Mouse (Mus musculus) lung, embryonic 14.5 days (tissue): ENCODE results near the gene Gm10135. TPM values are rescaled to one million over a fixed set of nuclear protein-coding genes. Genes with fewer than 3 reads are reported as not detected.

Experiments
- ATAC-seq: fragments of 200-750 bp; cut with Nextera tagmentation; 2 replicates; pipeline ENCODE4 v1.8.0; 2017; ENCODE audit warnings: mild to moderate bottlenecking, moderate TSS enrichment, moderate library complexity; ENCODE audit not compliant: insufficient read depth
- DNase-seq: peaks from one replicate; pipeline ENCODE4 v3.0.0-alpha.2; 2015
- H3K27ac ChIP-seq: fragments of 300-500 bp; sonication (generic); 2 replicates; pipeline ENCODE4 v1.5.1; 2014; ENCODE audit warnings: low read depth, mild to moderate bottlenecking, moderate library complexity
- H3K27me3 ChIP-seq: fragments of 300-500 bp; sonication (generic); 2 replicates; pipeline ENCODE4 v1.6.1; 2014; ENCODE audit warnings: low read length, control low read depth; ENCODE audit not compliant: insufficient read depth
- H3K36me3 ChIP-seq: fragments of 300-500 bp; sonication (generic); 2 replicates; pipeline ENCODE4 v1.6.1; 2014; ENCODE audit warnings: control low read depth; ENCODE audit not compliant: insufficient read depth
- H3K4me1 ChIP-seq: fragments of 300-500 bp; sonication (generic); 2 replicates; pipeline ENCODE4 v1.6.1; 2014; ENCODE audit warnings: antibody characterized with exemption, control low read depth; ENCODE audit not compliant: insufficient read depth
- H3K4me2 ChIP-seq: fragments of 300-500 bp; sonication (generic); 2 replicates; pipeline ENCODE4 v1.6.1; 2014; ENCODE audit warnings: mild to moderate bottlenecking
- H3K4me3 ChIP-seq: fragments of 300-500 bp; sonication (generic); 2 replicates; pipeline ENCODE4 v1.5.1; 2014; ENCODE audit warnings: low read depth, low read length
- H3K9ac ChIP-seq: fragments of 300-500 bp; sonication (generic); 2 replicates; pipeline ENCODE4 v1.6.1; 2014
- H3K9me3 ChIP-seq: fragments of 300-500 bp; sonication (generic); 2 replicates; pipeline ENCODE4 v1.6.1; 2016; ENCODE audit warnings: low read depth, low read length, control low read depth
- CTCF ChIP-seq: IDR thresholded peaks from 2 replicates; pipeline ENCODE4 v1.5.1; 2016; ENCODE audit warnings: antibody characterized with exemption, low read depth
- WGBS: fragments of 180-500 bp; shearing (Covaris S2); extraction: QIAGEN DNeasy Blood & Tissue Kit; methylation state at CpG from one replicate; pipeline ENCODE4 v1.1.7; 2014; 5-methylcytosine and 5-hydroxymethylcytosine counted together
- polyA plus RNA-seq: library from polyadenylated mRNA; unstranded; fragments of >200 nt; fragmentation: Nextera tagmentation; extraction: Ambion mirVana; gene quantifications from 2 replicates; pipeline ENCODE4 v1.2.1, GENCODE M21; 2014

Gm10135 gene
- polyA plus RNA-seq, 1 experiment from 2014 or later, result not detected

DNA sequence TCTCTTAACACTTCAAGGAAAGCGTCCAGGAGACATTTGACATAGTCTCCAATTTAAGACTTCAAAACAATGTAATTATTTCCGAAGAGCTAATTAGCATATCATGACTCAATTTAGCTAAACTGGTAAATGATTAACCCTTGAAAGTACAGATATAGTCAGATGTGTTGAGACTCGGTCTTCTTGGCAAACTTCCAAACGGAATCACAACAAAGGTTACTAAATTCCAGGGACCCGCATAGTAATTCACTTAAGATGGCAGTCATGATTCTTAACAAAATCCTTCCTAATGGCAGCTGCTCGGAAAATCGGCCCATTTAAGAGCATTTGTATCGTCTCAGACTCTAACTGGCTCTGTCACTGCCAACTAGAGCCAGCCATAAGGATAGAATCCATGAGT is 15.3 kb upstream of the Gm10135 start:
- 63% methylated on average over 8 of the region's 8 CpGs for WGBS
- Histone ChIP-seq H3K4me3 (no peak overlapping the region), H3K9me3 (no peaks in the 10 kb centered on the region), H3K27me3 (no peaks in the 10 kb centered on the region), H3K36me3 (no peaks in the 10 kb centered on the region), H3K9ac (no peak overlapping the region), H3K4me1 (no peaks in the 10 kb centered on the region), H3K27ac (no peak overlapping the region), H3K4me2 (no peak overlapping the region)
- TF ChIP-seq CTCF, result no peak
- no peak for ATAC-seq
- DNase-seq, result peak; percentile 18

DNA sequence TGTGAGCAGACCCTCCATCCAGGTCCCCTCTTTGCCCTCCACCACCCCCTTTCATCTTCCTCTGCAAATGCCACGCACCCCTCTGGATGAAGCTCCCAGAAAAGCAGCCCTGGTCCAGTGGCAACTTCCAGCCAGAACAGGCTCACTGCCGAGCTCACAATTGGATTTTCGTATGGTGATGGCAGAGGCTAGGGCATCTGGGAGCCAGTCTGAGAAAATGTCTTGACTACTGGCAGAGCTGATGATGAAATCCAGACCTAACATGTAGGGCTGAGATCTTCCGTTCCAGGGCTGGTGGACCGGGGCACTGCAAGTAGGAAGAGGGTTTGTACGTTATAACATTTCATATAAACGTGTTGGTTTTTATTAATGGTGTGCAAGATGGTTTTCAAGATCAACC is 13.3 kb upstream of the Gm10135 start:
- Histone ChIP-seq H3K9ac (no peak overlapping the region), H3K36me3 (no peaks in the 10 kb centered on the region), H3K27ac (no peak overlapping the region), H3K4me1 (no peaks in the 10 kb centered on the region), H3K4me2 (no peak overlapping the region), H3K4me3 (no peak overlapping the region), H3K9me3 (no peaks in the 10 kb centered on the region), H3K27me3 (no peaks in the 10 kb centered on the region)
- WGBS, result 83% methylated on average over 7 of the region's 7 CpGs
- DNase-seq, result no peak
- ATAC-seq, result no peak
- no peak for TF ChIP-seq CTCF

DNA sequence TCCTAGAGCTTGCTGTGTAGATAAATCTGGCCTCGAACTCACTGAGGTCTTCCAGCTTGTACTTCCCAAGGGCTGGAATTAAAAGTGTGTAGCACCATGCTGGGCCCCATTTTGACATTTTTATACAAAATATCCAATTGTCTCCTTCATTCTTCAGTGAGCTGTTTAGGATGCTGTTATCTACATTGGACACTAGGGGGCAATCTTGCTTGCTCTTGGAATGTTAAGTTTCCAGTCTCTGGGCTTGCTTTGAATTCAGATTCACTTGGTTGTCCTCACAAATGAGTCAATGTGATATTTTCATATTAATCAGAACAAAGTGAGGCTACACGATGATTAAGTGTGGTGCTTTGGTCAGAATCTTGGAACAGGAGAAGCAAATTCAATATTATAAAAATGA is 9.6 kb upstream of the Gm10135 start:
- H3K27ac ChIP-seq, result no peak overlapping the region
- H3K36me3 ChIP-seq, result peaks cover 18% of the 10 kb centered on the region
- no peaks in the 10 kb centered on the region for H3K9me3 ChIP-seq
- H3K27me3 ChIP-seq, result no peaks in the 10 kb centered on the region
- H3K9ac ChIP-seq, result no peak overlapping the region
- no peak for ATAC-seq
- peak; percentile 87 for DNase-seq
- TF ChIP-seq CTCF, result peak; percentile 84
- H3K4me1 ChIP-seq, result no peaks in the 10 kb centered on the region
- no peak overlapping the region for H3K4me2 ChIP-seq
- H3K4me3 ChIP-seq, result no peak overlapping the region
- WGBS, result 4% methylated on average over 2 of the region's 2 CpGs

DNA sequence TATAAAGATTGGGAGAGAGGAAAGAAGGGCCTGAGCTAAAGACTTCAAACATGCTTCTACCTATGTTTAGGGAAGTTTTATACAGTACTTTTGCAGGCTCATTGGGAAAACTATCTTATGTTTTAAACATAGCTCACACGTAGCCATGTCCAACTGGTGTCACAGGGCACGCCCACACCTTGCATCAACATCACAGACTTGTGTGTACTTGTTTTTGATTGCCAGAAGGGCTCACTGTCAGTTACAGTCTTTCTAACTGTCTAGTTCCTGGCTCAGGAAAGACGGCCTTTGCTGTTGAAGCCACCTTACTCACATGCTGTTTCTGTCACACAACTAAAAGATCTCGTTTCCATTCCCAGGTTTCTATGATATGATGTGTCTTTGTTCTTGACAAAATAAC is 2.0 kb upstream of the Gm10135 start:
- peaks cover 57% of the 10 kb centered on the region for H3K36me3 ChIP-seq
- WGBS, result 83% methylated on average over 4 of the region's 4 CpGs

DNA sequence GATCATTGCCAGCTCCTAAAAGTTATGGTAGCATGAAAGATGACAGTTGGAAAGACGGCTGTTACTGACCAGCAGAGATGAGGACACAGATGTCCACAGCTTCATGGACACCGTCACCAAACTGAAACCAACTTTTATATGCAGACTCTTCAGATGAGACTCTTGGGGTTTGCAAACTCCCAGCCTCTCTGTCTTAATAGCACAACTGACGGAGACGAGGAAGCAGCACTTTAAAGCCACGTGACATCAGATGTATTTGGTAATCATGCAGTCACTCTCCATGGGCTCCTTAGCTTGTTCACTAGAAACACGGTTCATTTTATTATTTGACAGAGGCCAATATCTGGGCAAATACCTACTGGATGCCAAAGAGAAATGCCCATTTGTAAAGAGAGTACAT is 1.5 kb upstream of the Gm10135 start:
- DNase-seq (no peak), ATAC-seq (no peak)
- Histone ChIP-seq H3K9me3 (no peaks in the 10 kb centered on the region), H3K27me3 (no peaks in the 10 kb centered on the region), H3K36me3 (peaks cover 55% of the 10 kb centered on the region), H3K9ac (no peak overlapping the region), H3K4me3 (no peak overlapping the region), H3K27ac (no peak overlapping the region), H3K4me2 (no peak overlapping the region), H3K4me1 (no peaks in the 10 kb centered on the region)
- WGBS, result 90% methylated on average over 6 of the region's 6 CpGs
- no peak for TF ChIP-seq CTCF

More for the DNA sequence above, 2.0 kb upstream of the Gm10135 start:
- Histone ChIP-seq H3K9ac (no peak overlapping the region), H3K4me1 (no peaks in the 10 kb centered on the region), H3K4me2 (no peak overlapping the region), H3K27ac (no peak overlapping the region), H3K4me3 (no peak overlapping the region), H3K9me3 (no peaks in the 10 kb centered on the region), H3K27me3 (no peaks in the 10 kb centered on the region)
- no peak for DNase-seq
- ATAC-seq, result no peak
- TF ChIP-seq CTCF, result no peak

DNA sequence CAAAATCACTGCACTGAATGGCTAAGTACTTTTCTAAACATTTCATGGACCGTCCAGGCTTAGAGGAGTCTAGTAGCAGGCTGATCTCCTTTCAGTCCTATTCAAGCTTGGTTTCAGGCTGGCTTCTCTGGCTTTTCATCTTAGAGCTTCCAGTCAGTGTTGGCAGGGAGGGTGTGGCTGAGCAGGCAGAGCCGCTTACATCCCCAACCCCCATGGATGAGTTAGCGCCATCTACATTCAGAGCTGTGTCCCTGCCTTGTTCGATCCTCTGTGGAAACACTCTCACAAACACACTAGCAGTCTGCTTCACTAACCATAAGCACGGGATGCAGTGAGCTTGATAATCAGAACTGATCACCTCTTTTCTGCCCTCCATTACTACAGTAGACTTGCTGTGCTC is 1.6 kb downstream of the Gm10135 start:
- H3K36me3 ChIP-seq, result peaks cover 44% of the 10 kb centered on the region; the same call in 1 of the 2 replicates

DNA sequence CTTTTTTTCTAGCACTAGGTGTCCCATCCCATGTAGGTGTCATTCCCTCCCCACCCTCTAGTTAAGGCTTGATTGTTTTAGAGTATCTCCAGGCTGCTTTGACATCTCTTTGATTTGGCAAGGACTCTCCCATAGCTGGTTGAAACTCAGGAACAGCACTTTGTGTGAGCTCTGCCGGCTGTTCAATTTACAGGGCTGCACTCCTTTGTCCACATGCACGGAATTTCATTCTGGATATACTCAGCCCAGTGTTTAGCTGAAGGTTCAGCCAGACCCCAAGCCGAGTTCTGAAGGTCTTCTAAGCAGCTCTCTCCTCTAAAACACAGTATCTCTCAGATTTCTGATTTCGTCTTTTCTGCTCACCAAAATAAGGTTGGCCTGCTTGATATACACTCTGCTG is 2.1 kb downstream of the Gm10135 start:
- ATAC-seq, result no peak
- no peaks in the 10 kb centered on the region for H3K27me3 ChIP-seq
- H3K4me1 ChIP-seq, result no peaks in the 10 kb centered on the region
- no peak for TF ChIP-seq CTCF
- H3K4me3 ChIP-seq, result no peak overlapping the region
- no peak overlapping the region for H3K9ac ChIP-seq
- peaks cover 44% of the 10 kb centered on the region; the same call in 1 of the 2 replicates for H3K36me3 ChIP-seq
- no peak overlapping the region for H3K4me2 ChIP-seq
- H3K27ac ChIP-seq, result no peak overlapping the region
- H3K9me3 ChIP-seq, result no peaks in the 10 kb centered on the region
- DNase-seq, result no peak
- WGBS, result 73% methylated on average over 4 of the region's 4 CpGs

More for the DNA sequence above, 1.6 kb downstream of the Gm10135 start:
- no peaks in the 10 kb centered on the region for H3K4me1 ChIP-seq
- H3K27me3 ChIP-seq, result no peaks in the 10 kb centered on the region
- H3K27ac ChIP-seq, result no peak overlapping the region
- ATAC-seq, result no peak
- H3K9ac ChIP-seq, result no peak overlapping the region
- WGBS, result 65% methylated on average over 5 of the region's 5 CpGs
- no peaks in the 10 kb centered on the region for H3K9me3 ChIP-seq
- no peak overlapping the region for H3K4me3 ChIP-seq
- no peak for TF ChIP-seq CTCF
- peak; percentile 14 for DNase-seq
- no peak overlapping the region for H3K4me2 ChIP-seq

DNA sequence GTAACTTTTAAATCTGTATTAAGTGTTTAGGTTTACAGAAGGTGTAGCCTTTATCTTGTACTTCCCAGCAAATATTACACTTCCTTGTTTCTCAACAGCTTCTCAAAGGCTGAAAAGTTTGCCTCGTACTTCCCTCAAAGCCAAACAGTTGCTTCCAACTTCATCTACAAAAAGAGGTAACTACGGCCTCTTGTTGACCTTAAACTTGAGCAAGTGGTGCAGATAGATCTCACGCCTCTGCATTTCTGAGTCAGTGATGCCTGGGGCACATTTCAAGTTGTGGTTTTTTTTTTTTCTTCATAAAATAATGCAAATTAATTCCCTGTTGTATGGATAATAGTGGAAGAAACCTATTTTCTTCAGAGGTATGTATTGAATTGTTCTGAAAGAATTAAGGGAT is 8.8 kb downstream of the Gm10135 start:
- 76% methylated on average over 3 of the region's 3 CpGs for WGBS
- no peaks in the 10 kb centered on the region for H3K27me3 ChIP-seq
- H3K27ac ChIP-seq, result no peak overlapping the region
- H3K9me3 ChIP-seq, result no peaks in the 10 kb centered on the region
- H3K4me3 ChIP-seq, result no peak overlapping the region
- H3K4me1 ChIP-seq, result no peaks in the 10 kb centered on the region
- ATAC-seq (no peak), DNase-seq (no peak)
- H3K9ac ChIP-seq, result no peak overlapping the region
- no peak overlapping the region for H3K4me2 ChIP-seq
- peaks cover 10% of the 10 kb centered on the region; the same call in 1 of the 2 replicates for H3K36me3 ChIP-seq
- TF ChIP-seq CTCF, result no peak
